Mouse (Mus musculus) large intestine, adult 2 months (tissue): ENCODE data around the gene Fgfr2. TPM values are rescaled to one million over a fixed set of nuclear protein-coding genes. Genes with fewer than 3 reads are reported as not detected.

Source experiments
- DNase-seq: peaks from one replicate; pipeline ENCODE4 v3.0.0-alpha.2; 2012; ENCODE audit warnings: low read depth, low spot score
- WGBS: fragments of 180-500 bp; shearing (Covaris S2); methylation state at CpG from one replicate; pipeline ENCODE4 v1.1.7; 2018; 5-methylcytosine and 5-hydroxymethylcytosine counted together
- polyA plus RNA-seq: library from polyadenylated mRNA; depleted of rRNA; stranded (reverse); fragments of >200 nt; gene quantifications from 2 replicates; pipeline ENCODE4 v1.2.3, GENCODE M21; 2012

Gene Fgfr2
- polyA plus RNA-seq, 1 experiment: 35.0 TPM

DNA sequence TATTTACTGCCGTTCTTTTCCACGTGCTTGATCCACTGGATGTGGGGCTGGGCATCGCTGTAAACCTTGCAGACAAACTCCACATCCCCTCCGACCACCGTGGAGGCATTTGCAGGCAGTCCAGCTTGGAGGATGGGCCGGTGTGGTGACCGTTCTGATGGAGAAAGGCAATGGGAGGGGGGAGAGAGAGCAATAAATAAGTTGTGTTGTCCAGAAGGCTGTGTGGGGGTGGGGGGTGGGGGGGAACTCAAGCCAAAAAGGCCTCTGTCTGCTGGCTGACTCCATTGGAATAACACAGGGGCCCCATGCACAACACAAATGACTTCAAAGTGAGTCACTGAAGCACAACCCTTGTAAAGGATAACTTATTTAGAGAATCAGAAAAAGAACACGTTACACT is 2922.1 kb downstream of the Fgfr2 start:
- 64% methylated on average over 8 of the region's 8 CpGs for WGBS
- no peak for DNase-seq

DNA sequence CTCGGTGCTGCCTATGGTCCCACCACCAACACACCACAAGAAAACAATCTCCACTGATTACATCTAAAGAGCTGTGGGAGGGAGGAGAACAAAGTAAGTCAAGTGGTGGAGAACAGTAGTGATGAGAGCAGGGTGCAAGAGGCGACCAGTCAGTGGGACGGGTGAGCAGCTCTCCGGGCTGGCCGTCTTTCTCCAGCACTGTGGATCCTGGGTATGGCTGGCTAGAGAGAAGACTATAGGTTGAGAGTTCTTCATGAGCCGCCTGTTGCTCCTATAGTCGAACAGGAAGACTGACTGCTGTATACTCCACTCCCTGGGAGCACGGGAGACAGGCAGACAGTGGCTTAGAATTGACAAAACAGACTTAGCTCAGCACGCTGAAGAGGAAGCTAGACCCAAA is 2923.2 kb downstream of the Fgfr2 start:
- DNase-seq: no peak
- WGBS: 86% methylated on average over 9 of the region's 9 CpGs

GRCm38 (mm10) chr7:130199317-130199716 is 2923.8 kb downstream of the Fgfr2 start:
- no peak for DNase-seq
- 64% methylated on average over 5 of the region's 5 CpGs for WGBS

- WGBS: 44% methylated on average over 2 of the region's 2 CpGs
- no peak for DNase-seq
These were observed 2928.1 kb downstream of the Fgfr2 start for GRCm38 (mm10) chr7:130195081-130195480.

DNA sequence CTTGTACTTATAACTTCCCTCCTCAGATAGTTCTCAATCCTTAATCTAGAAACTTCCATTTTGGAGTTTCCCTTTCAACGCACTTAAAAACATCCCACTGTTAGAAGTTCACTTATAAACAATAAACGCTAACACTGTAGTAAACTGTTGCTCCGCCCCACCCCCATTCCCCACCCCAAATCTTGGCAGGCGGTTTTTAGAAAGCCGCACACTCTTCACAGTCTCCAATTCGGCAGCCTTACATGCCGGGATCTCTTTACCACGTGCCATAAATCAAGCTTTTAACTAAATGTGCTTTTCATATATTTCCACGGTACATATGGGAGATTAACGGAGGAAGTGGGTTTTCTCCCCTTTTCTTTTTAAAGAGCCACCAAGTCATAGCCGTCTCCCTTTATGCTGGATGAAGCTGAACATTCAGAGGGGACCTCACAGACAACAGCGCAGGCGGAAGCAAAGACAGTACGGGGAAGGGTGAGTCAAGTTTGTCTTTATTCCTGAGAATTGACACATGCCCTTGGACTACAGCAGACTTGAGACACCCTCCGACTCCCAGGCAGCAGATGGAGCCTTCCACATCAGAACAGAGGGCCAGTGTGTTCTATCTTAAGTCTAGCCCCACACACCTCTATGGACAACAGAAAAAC is 2932.7 kb downstream of the Fgfr2 start:
- DNase-seq: no peak
- WGBS: 20% methylated on average over 15 of the region's 15 CpGs

GRCm38 (mm10) chr7:130189901-130190300 is 2933.2 kb downstream of the Fgfr2 start:
- DNase-seq: no peak
- WGBS: 71% methylated on average over 4 of the region's 4 CpGs

DNA sequence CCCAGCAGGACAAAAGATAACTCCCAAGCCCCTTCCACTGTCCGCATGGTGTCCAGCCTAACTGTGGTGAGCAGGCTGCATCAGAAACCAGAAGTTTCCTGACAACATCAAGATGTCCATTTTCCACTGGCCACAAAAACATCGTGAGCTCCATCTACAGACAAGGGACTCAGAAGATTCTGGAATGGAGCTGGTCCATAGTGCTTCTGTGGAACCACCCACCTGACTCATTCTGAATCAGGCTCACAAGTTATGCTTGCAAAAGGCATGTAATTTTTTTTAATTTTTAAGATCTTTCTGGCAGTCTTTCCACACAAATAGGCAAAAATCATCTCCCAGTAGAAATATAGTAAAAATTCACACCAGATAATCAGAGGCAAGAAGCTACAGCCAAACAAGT is 2935.0 kb downstream of the Fgfr2 start:
- no peak for DNase-seq
- WGBS: 90% methylated on average over 2 of the region's 2 CpGs

DNA sequence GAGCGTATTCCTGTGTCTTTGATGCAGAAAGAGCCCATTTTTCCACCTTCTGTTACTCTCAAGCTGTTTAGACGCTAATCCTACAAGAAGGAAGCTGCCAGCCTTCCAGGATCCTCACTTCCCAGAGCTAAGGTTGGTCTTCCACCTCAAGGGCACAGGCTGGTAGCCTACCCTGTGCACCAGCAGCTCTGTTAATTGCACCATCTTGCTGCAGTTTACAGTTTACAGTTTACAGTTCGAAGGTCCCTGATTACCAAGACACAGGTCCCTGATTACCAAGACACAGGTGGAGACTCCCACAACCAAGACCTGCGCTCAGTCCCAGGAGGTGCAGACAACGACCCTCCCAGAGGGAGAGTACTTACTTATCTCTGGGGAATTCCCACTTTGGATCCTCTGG is 2938.3 kb downstream of the Fgfr2 start:
- 58% methylated on average over 5 of the region's 5 CpGs for WGBS
- no peak for DNase-seq

DNA sequence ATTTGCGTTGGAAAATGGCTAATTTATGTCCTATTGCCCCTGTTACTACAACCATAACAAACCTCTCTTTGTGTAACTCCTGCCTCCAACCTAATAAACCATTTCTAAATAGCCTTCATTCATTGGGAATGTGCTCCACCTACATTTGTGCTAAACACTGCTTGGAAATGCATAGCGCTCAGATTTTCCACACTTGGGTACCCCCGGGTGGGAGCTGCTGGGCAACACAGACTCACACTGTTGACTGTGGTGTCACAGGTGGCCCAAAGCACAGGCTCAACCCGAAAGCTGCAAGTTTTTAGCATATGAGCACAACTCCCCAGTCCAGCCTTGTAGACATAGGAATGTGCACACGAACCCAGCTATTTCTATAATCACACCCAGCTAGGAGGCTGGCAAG is 2939.2 kb downstream of the Fgfr2 start:
- no peak for DNase-seq
- 40% methylated on average over 5 of the region's 5 CpGs for WGBS

DNA sequence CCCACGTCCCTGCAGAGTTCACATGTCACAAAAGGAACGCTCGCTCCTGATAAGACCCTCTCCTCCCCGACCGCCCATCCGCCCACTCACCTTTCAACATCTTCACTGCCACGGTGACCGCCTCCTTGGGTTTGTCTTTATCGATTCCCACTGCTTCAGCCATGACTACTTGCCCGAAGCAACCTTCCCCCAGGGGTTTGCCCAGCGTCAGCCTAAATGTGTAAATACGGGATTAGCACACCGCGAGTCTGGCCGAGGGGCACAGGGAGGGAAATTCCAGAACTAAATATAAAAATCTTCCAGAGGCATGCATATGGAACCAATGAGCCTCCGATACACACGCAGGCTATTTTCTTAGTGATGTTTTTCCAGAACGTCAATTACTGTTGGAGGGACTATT is 2940.6 kb downstream of the Fgfr2 start:
- no peak for DNase-seq
- WGBS: 83% methylated on average over 18 of the region's 18 CpGs

DNA sequence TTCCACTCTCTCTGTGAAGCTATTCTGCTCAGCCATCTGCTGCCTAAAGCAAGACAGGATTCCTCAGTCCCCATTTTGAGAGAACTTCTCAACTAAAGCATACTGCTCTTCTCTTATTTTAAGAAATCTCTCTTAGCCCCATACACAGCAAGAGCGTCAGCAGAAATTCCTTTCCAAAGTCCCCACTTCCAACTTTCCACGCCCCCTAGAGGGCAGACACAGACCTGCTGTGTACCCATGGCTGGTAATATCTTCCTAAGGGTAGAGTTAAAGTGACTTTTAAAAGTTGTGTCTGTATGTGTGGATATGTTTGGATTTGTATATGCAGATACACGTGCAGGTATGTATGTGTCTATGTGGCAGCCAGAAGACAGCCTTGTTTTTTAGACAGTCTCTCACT is 2944.2 kb downstream of the Fgfr2 start:
- no peak for DNase-seq
- 73% methylated on average over 3 of the region's 3 CpGs for WGBS

GRCm38 (mm10) chr7:130177009-130177408 is 2946.1 kb downstream of the Fgfr2 start:
- DNase-seq: no peak
- 83% methylated on average over 5 of the region's 5 CpGs for whole genome bisulfite sequencing

DNA sequence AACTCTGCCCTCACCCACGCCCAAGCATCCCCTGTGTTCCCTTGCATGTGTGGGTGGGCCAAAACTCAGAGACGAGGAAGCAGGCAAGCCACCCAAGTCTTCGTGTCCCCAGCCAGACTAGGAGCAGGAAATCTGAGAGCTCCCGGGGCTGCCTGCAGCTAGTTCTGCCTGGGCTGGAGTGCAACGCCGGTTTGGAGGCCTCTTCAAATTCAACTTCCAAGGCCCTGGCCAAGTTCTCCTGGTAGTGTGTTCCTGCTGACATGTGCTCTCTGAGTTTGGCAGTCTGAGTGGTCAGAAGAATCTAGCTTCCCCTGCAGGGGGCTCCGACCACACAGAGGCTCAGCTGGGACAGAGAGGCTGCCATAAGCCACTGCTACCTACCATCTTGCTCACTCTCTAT is 2948.6 kb downstream of the Fgfr2 start:
- 68% methylated on average over 7 of the region's 7 CpGs for WGBS
- no peak for DNase-seq

- 45% methylated on average over 5 of the region's 5 CpGs for WGBS
- no peak for DNase-seq
These were observed 2949.2 kb downstream of the Fgfr2 start for GRCm38 (mm10) chr7:130173914-130174313.

GRCm38 (mm10) chr7:130170144-130170543 is 2953.0 kb downstream of the Fgfr2 start:
- DNase-seq: no peak
- 81% methylated on average over 8 of the region's 8 CpGs for WGBS

DNA sequence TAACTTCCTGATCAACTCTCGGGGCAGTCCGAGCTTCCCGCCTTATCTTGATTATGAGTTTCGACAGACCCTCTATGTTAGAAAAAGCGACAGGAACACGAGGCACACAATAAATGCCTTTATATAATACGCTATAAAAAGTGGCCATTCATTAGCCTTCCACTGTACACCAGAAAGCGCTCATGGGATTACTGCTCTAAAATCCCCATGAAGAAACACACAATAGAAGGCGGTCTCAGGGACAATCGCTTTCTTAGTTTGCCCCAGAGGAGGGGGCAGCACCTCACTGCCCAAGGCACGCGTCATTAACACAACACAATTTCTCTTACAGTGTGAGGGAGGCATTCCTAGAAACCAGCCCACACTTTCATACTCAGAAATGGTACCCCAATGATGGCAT is 2954.9 kb downstream of the Fgfr2 start:
- 65% methylated on average over 12 of the region's 12 CpGs for WGBS
- DNase-seq: no peak

- DNase-seq: no peak
- 88% methylated on average over 5 of the region's 5 CpGs for WGBS
These were observed 2955.9 kb downstream of the Fgfr2 start for GRCm38 (mm10) chr7:130167261-130167660.

GRCm38 (mm10) chr7:130166190-130166589 is 2957.0 kb downstream of the Fgfr2 start:
- no peak for DNase-seq
- 80% methylated on average over 4 of the region's 4 CpGs for WGBS

DNA sequence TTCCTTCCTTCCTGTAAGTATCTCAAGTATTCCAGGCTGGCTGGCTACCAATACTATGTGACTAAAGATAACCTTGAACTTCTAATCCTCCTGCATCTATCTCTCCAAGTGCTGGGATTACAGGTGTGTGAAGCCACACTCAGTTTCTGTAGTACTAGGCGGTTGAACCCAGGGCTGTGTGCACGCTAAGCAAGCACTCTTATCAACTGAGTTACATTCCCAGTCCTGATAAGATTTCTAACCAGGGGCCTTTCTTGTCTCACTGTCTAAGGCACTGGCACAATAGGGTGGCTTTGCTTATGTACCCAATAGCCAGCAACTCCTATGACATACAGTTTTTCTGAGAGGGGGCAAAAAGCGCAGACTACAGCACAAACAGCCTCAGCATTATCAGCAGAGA is 2957.7 kb downstream of the Fgfr2 start:
- 83% methylated on average over 3 of the region's 3 CpGs for WGBS
- no peak for DNase-seq

- 69% methylated on average over 6 of the region's 6 CpGs for WGBS
- DNase-seq: no peak
These were observed 2960.4 kb downstream of the Fgfr2 start for GRCm38 (mm10) chr7:130162718-130163117.

DNA sequence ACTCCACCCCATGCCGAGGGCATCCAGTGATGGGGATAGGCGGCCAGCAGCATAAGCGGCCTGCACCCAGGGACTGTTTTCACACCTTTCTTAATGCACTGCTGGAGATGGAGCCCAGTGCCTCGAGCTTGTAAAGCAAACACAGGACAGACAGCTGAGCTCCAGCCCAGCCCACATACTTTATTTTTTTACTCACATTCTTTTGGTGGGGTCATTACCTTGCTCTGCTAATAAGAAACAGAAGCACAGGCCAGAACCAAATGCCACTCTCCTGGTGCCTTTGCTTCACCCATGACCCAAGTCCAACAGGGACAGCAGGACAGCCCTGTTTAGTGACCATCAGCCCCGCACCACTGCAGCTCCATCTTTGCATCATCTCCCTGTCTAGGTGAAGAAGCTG is 2961.6 kb downstream of the Fgfr2 start:
- no peak for DNase-seq
- 71% methylated on average over 5 of the region's 5 CpGs for WGBS

- DNase-seq: no peak
- 83% methylated on average over 3 of the region's 3 CpGs for WGBS
These were observed 2964.3 kb downstream of the Fgfr2 start for GRCm38 (mm10) chr7:130158845-130159244.
